Comparison of ENCODE assay signal across 16 mouse cellular contexts in the genomic region with DNA sequence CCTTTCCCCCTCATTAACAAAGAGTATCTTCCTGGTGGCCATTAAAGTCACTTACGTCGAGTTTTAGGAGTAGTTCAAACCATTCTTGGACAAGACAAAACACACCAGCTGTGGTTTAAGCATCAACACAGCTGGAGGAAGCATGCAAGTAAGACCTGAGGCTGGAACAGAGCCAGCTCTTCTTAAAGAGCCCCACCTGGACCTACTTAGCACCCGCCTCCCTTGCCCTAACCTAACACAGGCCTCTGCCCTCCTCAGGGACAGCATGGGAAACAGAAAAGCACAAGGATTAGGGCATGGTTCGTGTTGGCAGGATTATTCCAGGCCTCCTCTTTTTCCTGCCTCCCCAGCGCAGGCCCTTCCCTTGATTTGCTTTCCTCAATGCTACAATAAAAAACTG.
"Had no signal": no experiment of that assay in that cellular context is flagged by ENCODE, and none has a peak within 500 bp of the region (broad histone marks: within the 10 kb centered on the region; RNA-seq: fewer than 3 reads in every experiment).

No protein-coding gene starts in this region.

- H3K27ac ChIP-seq: kidney, postnatal 0 days; liver, embryonic 13.5 days; midbrain, embryonic 10.5 days; neural tube, embryonic 12.5 days had no signal

- H3K4me1 ChIP-seq: liver, embryonic 13.5 days had no signal

- H3K9me3 ChIP-seq: liver, embryonic 13.5 days; midbrain, embryonic 10.5 days; neural tube, embryonic 12.5 days had no signal

- H3K27me3 ChIP-seq: liver, embryonic 13.5 days; neural tube, embryonic 12.5 days had no signal

- H3K4me3 ChIP-seq: liver, embryonic 13.5 days; midbrain, embryonic 10.5 days; neural tube, embryonic 12.5 days had no signal

- ATAC-seq: liver, postnatal 0 days had no signal

- DNase-seq: kidney, adult 11 months; kidney, adult 9 months; kidney, postnatal 36 days; layer of hippocampus, adult 9-11 months; layer of hippocampus, postnatal 36 days; liver; liver, embryonic 13.5 days; liver, postnatal 0 days; midbrain, embryonic 14.5 days; right cerebral cortex, postnatal 4 days; spleen, adult 18-20 months; thymus, adult 18-20 months; thymus, postnatal 14 days had no signal

- H3K36me3 ChIP-seq: liver, embryonic 13.5 days; midbrain, embryonic 10.5 days; neural tube, embryonic 12.5 days had no signal
